Mouse (Mus musculus) cerebellum, adult 8-10 months (tissue): ENCODE results near the gene Ap4s1.

Experiments used
- DNase-seq: peaks from one replicate; pipeline ENCODE4 v3.0.0; 2022

Gene Ap4s1

GRCm38 (mm10) chr12:51705778-51706177 is 14.9 kb downstream of the Ap4s1 start:
- DNase-seq = no peak

GRCm38 (mm10) chr12:51706673-51707235 is 15.9 kb downstream of the Ap4s1 start:
- DNase-seq = no peak

- no peak for DNase-seq
Observed at GRCm38 (mm10) chr12:51708941-51709686, 18.3 kb downstream of the Ap4s1 start.

GRCm38 (mm10) chr12:51709741-51710140 is 18.9 kb downstream of the Ap4s1 start:
- DNase-seq = no peak

- no peak for DNase-seq
Observed at GRCm38 (mm10) chr12:51710154-51710553, 19.3 kb downstream of the Ap4s1 start.

- peak; percentile 23 for DNase-seq
Observed at GRCm38 (mm10) chr12:51712685-51713084, 21.9 kb downstream of the Ap4s1 start.

- DNase-seq = no peak
Observed at GRCm38 (mm10) chr12:51718617-51719016, 27.8 kb downstream of the Ap4s1 start.

- DNase-seq = no peak
Observed at GRCm38 (mm10) chr12:51721836-51722235, 31.0 kb downstream of the Ap4s1 start.

- DNase-seq = no peak
Observed at GRCm38 (mm10) chr12:51729058-51729457, 38.2 kb downstream of the Ap4s1 start.

- no peak for DNase-seq
Observed at GRCm38 (mm10) chr12:51729827-51730226, 39.0 kb downstream of the Ap4s1 start.

- DNase-seq = no peak
Observed at GRCm38 (mm10) chr12:51734605-51735211, 43.9 kb downstream of the Ap4s1 start.

GRCm38 (mm10) chr12:51735840-51736271 is 45.0 kb downstream of the Ap4s1 start:
- DNase-seq = no peak

- DNase-seq = no peak
Observed at GRCm38 (mm10) chr12:51736381-51736780, 45.5 kb downstream of the Ap4s1 start.

- no peak for DNase-seq
Observed at GRCm38 (mm10) chr12:51736807-51737206, 46.0 kb downstream of the Ap4s1 start.

- peak; percentile 20 for DNase-seq
Observed at GRCm38 (mm10) chr12:51741690-51742089, 50.9 kb downstream of the Ap4s1 start.

- no peak for DNase-seq
Observed at GRCm38 (mm10) chr12:51744957-51745356, 54.1 kb downstream of the Ap4s1 start.

GRCm38 (mm10) chr12:51747348-51747747 is 56.5 kb downstream of the Ap4s1 start:
- no peak for DNase-seq

- DNase-seq = no peak
Observed at GRCm38 (mm10) chr12:51755938-51756598, 65.2 kb downstream of the Ap4s1 start.

GRCm38 (mm10) chr12:51756599-51756961 is 65.7 kb downstream of the Ap4s1 start:
- no peak for DNase-seq

GRCm38 (mm10) chr12:51759374-51759773 is 68.5 kb downstream of the Ap4s1 start:
- no peak for DNase-seq

GRCm38 (mm10) chr12:51767454-51767853 is 76.6 kb downstream of the Ap4s1 start:
- DNase-seq = no peak

- no peak for DNase-seq
Observed at GRCm38 (mm10) chr12:51768702-51769101, 77.9 kb downstream of the Ap4s1 start.

GRCm38 (mm10) chr12:51784842-51785241 is 94.0 kb downstream of the Ap4s1 start:
- no peak for DNase-seq
